Mouse (Mus musculus) frontal cortex, adult 2 months (tissue): ENCODE measurements around the gene Gps1. TPM values are rescaled to one million over a fixed set of nuclear protein-coding genes. Genes with fewer than 3 reads are reported as not detected.

Experiments
- polyA plus RNA-seq: library from polyadenylated mRNA; depleted of rRNA; stranded (reverse); fragments of >200 nt; gene quantifications from 2 replicates; pipeline ENCODE4 v1.2.3, GENCODE M21; 2012; rRNA removed

Gps1 gene
- polyA plus RNA-seq, 1 experiment, result 229 TPM

Other genes starting within 250 kb of the Gps1 start
- gene Mcrip1, start 234.5 kb upstream of the Gps1 start, polyA plus RNA-seq, result 153 and 174 TPM in 2 replicates
- gene Ppp1r27, start 233.1 kb upstream of the Gps1 start, polyA plus RNA-seq, result not detected in 2 replicates
- 103 and 109 TPM in 2 replicates for gene P4hb, start 211.0 kb upstream of the Gps1 start, polyA plus RNA-seq
- gene Arhgdia, start 202.6 kb upstream of the Gps1 start, polyA plus RNA-seq, result 408 and 428 TPM in 2 replicates
- gene Alyref, start 185.9 kb upstream of the Gps1 start, polyA plus RNA-seq, result 46.3 and 53.0 TPM in 2 replicates
- 143 and 170 TPM in 2 replicates for gene Anapc11, start 185.9 kb upstream of the Gps1 start, polyA plus RNA-seq
- gene Npb, start 175.8 kb upstream of the Gps1 start, polyA plus RNA-seq, result 0.84 and 1.2 TPM in 2 replicates
- 252 and 254 TPM in 2 replicates for gene Pcyt2, start 166.3 kb upstream of the Gps1 start, polyA plus RNA-seq
- 99.4 and 101 TPM in 2 replicates for gene Sirt7, start 159.0 kb upstream of the Gps1 start, polyA plus RNA-seq
- gene Mafg, start 150.7 kb upstream of the Gps1 start, polyA plus RNA-seq, result 79.9 and 84.5 TPM in 2 replicates
- 3.2 and 3.7 TPM in 2 replicates for gene Pycr1, start 140.5 kb upstream of the Gps1 start, polyA plus RNA-seq
- gene Myadml2, start 136.1 kb upstream of the Gps1 start, polyA plus RNA-seq, result 4.7 and 5.6 TPM in 2 replicates
- 8.4 and 8.6 TPM in 2 replicates for gene Notum, start 123.1 kb upstream of the Gps1 start, polyA plus RNA-seq
- 45.1 and 51.8 TPM in 2 replicates for gene Aspscr1, start 111.3 kb upstream of the Gps1 start, polyA plus RNA-seq
- gene Cenpx, start 70.5 kb upstream of the Gps1 start, polyA plus RNA-seq, result 34.0 and 37.4 TPM in 2 replicates
- gene Lrrc45, start 70.3 kb upstream of the Gps1 start, polyA plus RNA-seq, result 111 and 130 TPM in 2 replicates
- gene Rac3, start 62.8 kb upstream of the Gps1 start, polyA plus RNA-seq, result 65.0 and 73.7 TPM in 2 replicates
- 24.2 and 25.6 TPM in 2 replicates for gene Dcxr, start 57.0 kb upstream of the Gps1 start, polyA plus RNA-seq
- gene Cbr2, start 52.2 kb upstream of the Gps1 start, polyA plus RNA-seq, result 5.0 and 17.1 TPM in 2 replicates
- gene Hmga1b, start 21.5 kb upstream of the Gps1 start, polyA plus RNA-seq, result 1.3 and 2.2 TPM in 2 replicates
- gene Rfng, start 65 bp upstream of the Gps1 start, polyA plus RNA-seq, result 88.6 and 97.4 TPM in 2 replicates
- gene Dus1l, start 12.1 kb downstream of the Gps1 start, polyA plus RNA-seq, result 45.1 and 45.7 TPM in 2 replicates
- 271 and 272 TPM in 2 replicates for gene Fasn, start 40.3 kb downstream of the Gps1 start, polyA plus RNA-seq
- 11.3 and 12.8 TPM in 2 replicates for gene Ccdc57, start 148.6 kb downstream of the Gps1 start, polyA plus RNA-seq
- gene Slc16a3, start 164.2 kb downstream of the Gps1 start, polyA plus RNA-seq, result 3.2 and 3.9 TPM in 2 replicates
- 103 and 105 TPM in 2 replicates for gene Csnk1d, start 207.1 kb downstream of the Gps1 start, polyA plus RNA-seq